Mouse (Mus musculus): Measurements from ENCODE around the gene Plekho2.

Plekho2 gene

GRCm38 (mm10) chr9:65534111-65534510 lies 45.7 kb downstream of the Plekho2 start:
- no peak for DNase-seq (ENCODE audit: inconsistent age in 2 of 2, low spot score in 1 of 2)

GRCm38 (mm10) chr9:65532986-65533385 lies 46.9 kb downstream of the Plekho2 start:
- DNase-seq (ENCODE audit: inconsistent age in 2 of 2, low spot score in 1 of 2), result no peak

GRCm38 (mm10) chr9:65531283-65531682 lies 48.6 kb downstream of the Plekho2 start:
- peak in 1 of 2 experiments; percentile 36 for DNase-seq (ENCODE audit: inconsistent age in 2 of 2, low spot score in 1 of 2)

GRCm38 (mm10) chr9:65529659-65530058 lies 50.2 kb downstream of the Plekho2 start:
- peak; percentile 87 to 92 for DNase-seq (ENCODE audit: inconsistent age in 2 of 2, low spot score in 1 of 2)

GRCm38 (mm10) chr9:65528417-65529038 lies 51.3 kb downstream of the Plekho2 start:
- peak in 1 of 2 experiments; percentile 61 for DNase-seq (ENCODE audit: inconsistent age in 2 of 2, low spot score in 1 of 2)

- peak; percentile 67 to 82 for DNase-seq (ENCODE audit: inconsistent age in 2 of 2, low spot score in 1 of 2)
Observed at GRCm38 (mm10) chr9:65525445-65526195, 54.2 kb downstream of the Plekho2 start.

- peak; percentile 85 to 95 for DNase-seq (ENCODE audit: inconsistent age in 2 of 2, low spot score in 1 of 2)
Observed at GRCm38 (mm10) chr9:65523611-65524364, 56.1 kb downstream of the Plekho2 start.

- DNase-seq (ENCODE audit: inconsistent age in 2 of 2, low spot score in 1 of 2), result no peak
Observed at GRCm38 (mm10) chr9:65520505-65520876, 59.3 kb downstream of the Plekho2 start.

GRCm38 (mm10) chr9:65519807-65520504 lies 59.9 kb downstream of the Plekho2 start, which contains the start of gene Ankdd1a:
Gene Ankdd1a, minus strand, starts transcription at chr9:65520193.
- peak in 1 of 2 experiments; percentile 26 for DNase-seq (ENCODE audit: inconsistent age in 2 of 2, low spot score in 1 of 2)

- no peak for DNase-seq (ENCODE audit: inconsistent age in 2 of 2, low spot score in 1 of 2)
Observed at GRCm38 (mm10) chr9:65514851-65515261, 65.0 kb downstream of the Plekho2 start.

GRCm38 (mm10) chr9:65514431-65514830 lies 65.4 kb downstream of the Plekho2 start:
- DNase-seq (ENCODE audit: inconsistent age in 2 of 2, low spot score in 1 of 2), result no peak

- DNase-seq (ENCODE audit: inconsistent age in 2 of 2, low spot score in 1 of 2), result no peak
Observed at GRCm38 (mm10) chr9:65512520-65512919, 67.3 kb downstream of the Plekho2 start.

- no peak for DNase-seq (ENCODE audit: inconsistent age in 2 of 2, low spot score in 1 of 2)
Observed at GRCm38 (mm10) chr9:65508449-65508848, 71.4 kb downstream of the Plekho2 start.

- DNase-seq (ENCODE audit: inconsistent age in 2 of 2, low spot score in 1 of 2), result no peak
Observed at GRCm38 (mm10) chr9:65502721-65503505, 76.9 kb downstream of the Plekho2 start.

Data from adrenal gland, adult (tissue).